13 mouse cellular contexts compared by ENCODE assay signal in genomic region chr4:151730037-151730759, GRCm38 (mm10).
DNase-seq lines count a peak whose midpoint lies in the region; ATAC-seq lines count a peak whose summit lies in the region.
"Had no signal": no experiment of that assay in that cellular context is flagged by ENCODE, and none has a peak within 500 bp of the region (broad histone marks: within the 10 kb centered on the region; RNA-seq: fewer than 3 reads in every experiment).

No protein-coding gene starts in this region.

- WGBS in hindbrain, embryonic 15.5 days = 77% methylated on average over 4 of the region's 4 CpGs
- WGBS in hindbrain, embryonic 10.5 days = 77% methylated on average over 4 of the region's 4 CpGs
- 18% methylated on average over 4 of the region's 4 CpGs for WGBS in liver, embryonic 16.5 days (ENCODE audit: insufficient replicate concordance)
- 73% methylated on average over 4 of the region's 4 CpGs for WGBS in midbrain, embryonic 14.5 days

- no peaks in the 10 kb centered on the region for H3K27me3 ChIP-seq in hindbrain, embryonic 15.5 days
- no peaks in the 10 kb centered on the region for H3K27me3 ChIP-seq in hindbrain, embryonic 10.5 days (ENCODE audit: insufficient read depth, poor library complexity, severe bottlenecking)
- no peaks in the 10 kb centered on the region for H3K27me3 ChIP-seq in liver, embryonic 16.5 days (ENCODE audit: control insufficient read depth, insufficient read depth, low read depth, low read length)
- no peaks in the 10 kb centered on the region for H3K27me3 ChIP-seq in midbrain, embryonic 14.5 days (ENCODE audit: control insufficient read depth, insufficient read depth, low read length)
- H3K27me3 ChIP-seq: forebrain, embryonic 15.5 days had no signal

- peaks cover 27% of the 10 kb centered on the region for H3K4me1 ChIP-seq in hindbrain, embryonic 15.5 days (replicated peaks)
- H3K4me1 ChIP-seq in hindbrain, embryonic 10.5 days (replicated peaks) = peaks cover 27% of the 10 kb centered on the region
- H3K4me1 ChIP-seq in liver, embryonic 16.5 days (ENCODE audit: control insufficient read depth, low read depth, low read length) = peaks cover 67% of the 10 kb centered on the region
- H3K4me1 ChIP-seq in midbrain, embryonic 14.5 days (ENCODE audit: control insufficient read depth, insufficient read depth, low read length) = no peaks in the 10 kb centered on the region

- no peak for DNase-seq in hindbrain, embryonic 10.5 days (ENCODE audit: low spot score)
- peak; percentile 33 for DNase-seq in MEL-GATA-1-ER (ENCODE audit: extremely low read depth, low read depth)
- peak; percentile 82 for DNase-seq in c-Kit-positive CD71-positive TER-119-positive erythroid progenitor cells, embryonic 14.5 days (ENCODE audit: low spot score)
- DNase-seq in midbrain, embryonic 14.5 days = no peak
- DNase-seq in cerebellum, adult 9-10 months = no peak
- DNase-seq: adrenal gland, adult 8-10 months; cerebellum, adult 11-12 months; kidney, postnatal 4 days; lung, postnatal 10 days had no signal

- peak; percentile 40; the same call in 1 of the 2 replicates for ATAC-seq in hindbrain, embryonic 15.5 days (ENCODE audit: low FRiP score, low read depth)
- peak; percentile 94 for ATAC-seq in liver, embryonic 16.5 days (ENCODE audit: low read depth)
- no peak for ATAC-seq in midbrain, embryonic 14.5 days (ENCODE audit: low FRiP score, low TSS enrichment)
- ATAC-seq: forebrain, embryonic 15.5 days had no signal

- no peak overlapping the region for H3K27ac ChIP-seq in hindbrain, embryonic 15.5 days (replicated peaks)
- H3K27ac ChIP-seq in hindbrain, embryonic 10.5 days = no peak overlapping the region
- peak overlapping the region; percentile 94 for H3K27ac ChIP-seq in liver, embryonic 16.5 days (ENCODE audit: low read length)
- H3K27ac ChIP-seq in midbrain, embryonic 14.5 days (replicated peaks; ENCODE audit: low read depth, low read length) = no peak overlapping the region
- H3K27ac ChIP-seq: forebrain, embryonic 15.5 days; hindbrain, embryonic 14.5 days had no signal

- no peak overlapping the region for H3K4me3 ChIP-seq in hindbrain, embryonic 15.5 days
- no peak overlapping the region for H3K4me3 ChIP-seq in hindbrain, embryonic 10.5 days
- no peak overlapping the region for H3K4me3 ChIP-seq in liver, embryonic 16.5 days (ENCODE audit: low read depth, low read length)
- no peak overlapping the region for H3K4me3 ChIP-seq in midbrain, embryonic 14.5 days (replicated peaks; ENCODE audit: low read depth, low read length)
- H3K4me3 ChIP-seq: forebrain, embryonic 15.5 days had no signal

- H3K36me3 ChIP-seq in hindbrain, embryonic 15.5 days = no peaks in the 10 kb centered on the region
- H3K36me3 ChIP-seq in hindbrain, embryonic 10.5 days = no peaks in the 10 kb centered on the region
- H3K36me3 ChIP-seq in liver, embryonic 16.5 days (ENCODE audit: control insufficient read depth, insufficient read depth) = no peaks in the 10 kb centered on the region
- H3K36me3 ChIP-seq in midbrain, embryonic 14.5 days (ENCODE audit: control insufficient read depth, insufficient read depth, low read length) = no peaks in the 10 kb centered on the region
- H3K36me3 ChIP-seq: forebrain, embryonic 15.5 days had no signal

- H3K4me2 ChIP-seq in hindbrain, embryonic 15.5 days = no peak overlapping the region
- H3K4me2 ChIP-seq in liver, embryonic 16.5 days (ENCODE audit: low read depth, low read length) = peak overlapping the region; percentile 55
- no peak overlapping the region for H3K4me2 ChIP-seq in midbrain, embryonic 14.5 days (ENCODE audit: low read length)
- H3K4me2 ChIP-seq: forebrain, embryonic 15.5 days; hindbrain, embryonic 14.5 days had no signal

- H3K9ac ChIP-seq in hindbrain, embryonic 15.5 days = no peak overlapping the region
- H3K9ac ChIP-seq in liver, embryonic 16.5 days (ENCODE audit: low read depth, low read length) = peak overlapping the region; percentile 62
- no peak overlapping the region for H3K9ac ChIP-seq in midbrain, embryonic 14.5 days (replicated peaks; ENCODE audit: low read length)
- H3K9ac ChIP-seq: forebrain, embryonic 15.5 days; hindbrain, embryonic 14.5 days had no signal

- H3K9me3 ChIP-seq in hindbrain, embryonic 15.5 days = no peaks in the 10 kb centered on the region
- H3K9me3 ChIP-seq in hindbrain, embryonic 10.5 days = no peaks in the 10 kb centered on the region
- no peaks in the 10 kb centered on the region for H3K9me3 ChIP-seq in liver, embryonic 16.5 days (replicated peaks; ENCODE audit: control insufficient read depth, low read length)
- no peaks in the 10 kb centered on the region for H3K9me3 ChIP-seq in midbrain, embryonic 14.5 days (ENCODE audit: control insufficient read depth, low read length)
- H3K9me3 ChIP-seq: forebrain, embryonic 15.5 days had no signal

Comparison
In these comparisons a context has a peak if more than half of its experiments do, and no peak if none do; other contexts are left out.
1. DNase-seq: peak in MEL-GATA-1-ER (single experiment) and c-Kit-positive CD71-positive TER-119-positive erythroid progenitor cells, embryonic 14.5 days (single experiment); none in hindbrain, embryonic 10.5 days (single experiment), midbrain, embryonic 14.5 days (single experiment) and cerebellum, adult 9-10 months (single experiment).